Mouse (Mus musculus) limb, embryonic 13.5 days (tissue): ENCODE measurements around the gene Kctd11. TPM values are rescaled to one million over a fixed set of nuclear protein-coding genes. Genes with fewer than 3 reads are reported as not detected.
"Not testable (repeated sequence)": the region's sequence is repeated elsewhere in the genome, so short reads cannot be mapped to it uniquely, and the experiment has no call there.

Experiments used
- ATAC-seq: fragments of 200-750 bp; cut with Nextera tagmentation; 2 replicates; pipeline ENCODE4 v1.8.0; 2017; ENCODE audit warnings: low read depth, moderate number of reproducible peaks, moderate TSS enrichment; ENCODE audit not compliant: low FRiP score
- H3K27ac ChIP-seq: fragments of 300-500 bp; sonication (generic); 2 replicates; pipeline ENCODE4 v1.5.1; 2015; ENCODE audit warnings: inconsistent platforms, mild to moderate bottlenecking, moderate library complexity
- H3K27me3 ChIP-seq: fragments of 300-500 bp; sonication (generic); 2 replicates; pipeline ENCODE4 v1.6.1; 2015; ENCODE audit warnings: mild to moderate bottlenecking, inconsistent platforms
- H3K36me3 ChIP-seq: fragments of 300-500 bp; sonication (generic); 2 replicates; pipeline ENCODE4 v1.6.1; 2015; ENCODE audit warnings: inconsistent platforms, mild to moderate bottlenecking, moderate library complexity
- H3K4me1 ChIP-seq: fragments of 300-500 bp; sonication (generic); 2 replicates; pipeline ENCODE4 v1.6.1; 2015; ENCODE audit warnings: inconsistent platforms
- H3K4me2 ChIP-seq: fragments of 300-500 bp; sonication (generic); replicated peaks from 2 replicates; pipeline ENCODE4 v1.6.1; 2015; ENCODE audit warnings: inconsistent platforms, mild to moderate bottlenecking, moderate library complexity
- H3K4me3 ChIP-seq: fragments of 300-500 bp; sonication (generic); 2 replicates; pipeline ENCODE4 v1.5.1; 2015; ENCODE audit warnings: moderate library complexity, mild to moderate bottlenecking, inconsistent platforms
- H3K9ac ChIP-seq: fragments of 300-500 bp; sonication (generic); 2 replicates; pipeline ENCODE4 v1.6.1; 2015; ENCODE audit warnings: mild to moderate bottlenecking, inconsistent platforms
- H3K9me3 ChIP-seq: fragments of 300-500 bp; sonication (generic); 2 replicates; pipeline ENCODE4 v1.6.1; 2016; ENCODE audit warnings: inconsistent platforms
- WGBS: fragments of 180-500 bp; shearing (Covaris S2); methylation state at CpG from one replicate; pipeline ENCODE4 v1.1.7; 2015; 5-methylcytosine and 5-hydroxymethylcytosine counted together
- polyA plus RNA-seq: library from polyadenylated mRNA; unstranded; fragments of >200 nt; fragmentation: Nextera tagmentation; extraction: Ambion mirVana; gene quantifications from 2 replicates; pipeline ENCODE4 v1.2.1, GENCODE M21; 2015

Gene Kctd11
- polyA plus RNA-seq, 1 experiment from 2014 or later = 4.4 TPM

DNA sequence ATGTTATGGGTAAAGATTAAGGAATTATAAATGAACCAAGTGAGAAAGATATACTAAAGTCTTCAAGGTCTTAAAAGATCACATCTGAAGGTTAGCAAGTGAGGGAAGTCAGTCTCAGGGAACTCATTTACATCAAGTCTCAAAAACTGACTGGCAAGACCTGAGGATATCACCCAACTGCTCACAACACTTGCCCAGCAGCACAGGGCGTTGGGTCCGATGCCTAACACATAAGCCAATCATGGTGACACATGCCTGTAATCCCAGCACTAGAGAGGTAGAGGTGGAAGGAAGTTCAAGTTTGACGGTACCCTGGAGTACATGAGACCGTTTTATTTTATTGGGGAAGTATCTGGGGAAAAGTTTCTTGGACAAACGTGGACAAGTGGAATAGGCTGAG is 36.9 kb upstream of the Kctd11 start:
- peaks cover 52% of the 10 kb centered on the region for H3K36me3 ChIP-seq
- H3K4me3 ChIP-seq = no peak overlapping the region
- H3K4me2 ChIP-seq = no peak overlapping the region
- H3K27me3 ChIP-seq = no peaks in the 10 kb centered on the region
- ATAC-seq = no peak
- H3K27ac ChIP-seq = no peak overlapping the region
- no peaks in the 10 kb centered on the region for H3K9me3 ChIP-seq
- H3K9ac ChIP-seq = no peak overlapping the region
- H3K4me1 ChIP-seq = peaks cover 51% of the 10 kb centered on the region
- WGBS = 78% methylated on average over 5 of the region's 5 CpGs

DNA sequence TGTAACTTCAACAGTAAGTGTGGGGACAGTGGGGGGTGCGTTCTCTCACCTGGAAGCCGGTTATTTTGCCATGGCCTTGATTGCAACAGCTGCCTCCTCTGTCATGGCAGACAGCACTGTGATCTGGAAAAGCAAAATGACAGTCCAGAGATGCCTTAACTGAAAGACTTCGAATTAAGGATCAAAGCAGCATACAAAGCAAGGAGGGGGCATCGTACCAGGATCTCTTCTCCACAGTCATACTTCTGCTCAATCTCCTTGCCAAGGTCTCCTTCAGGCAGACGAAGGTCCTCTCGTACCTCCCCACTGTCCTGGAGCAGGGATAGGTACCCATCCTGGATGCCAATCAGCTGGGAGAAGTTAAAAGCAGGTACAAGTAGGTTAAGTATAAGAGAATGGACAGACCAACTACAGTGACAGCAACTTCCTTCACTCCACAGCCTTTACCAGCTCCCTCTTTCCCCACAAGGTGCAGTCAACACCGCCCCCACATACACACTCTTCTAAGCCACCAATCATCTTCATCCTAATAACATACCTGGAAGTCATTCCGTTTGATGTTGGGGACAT is 36.3 kb upstream of the Kctd11 start:
- no peak overlapping the region for H3K27ac ChIP-seq
- 84% methylated on average over 8 of the region's 8 CpGs for WGBS
- no peaks in the 10 kb centered on the region for H3K9me3 ChIP-seq
- no peak overlapping the region for H3K4me3 ChIP-seq
- H3K27me3 ChIP-seq = no peaks in the 10 kb centered on the region
- no peak overlapping the region for H3K4me2 ChIP-seq
- peaks cover 48% of the 10 kb centered on the region for H3K4me1 ChIP-seq
- peaks cover 59% of the 10 kb centered on the region for H3K36me3 ChIP-seq
- no peak overlapping the region for H3K9ac ChIP-seq
- no peak for ATAC-seq

DNA sequence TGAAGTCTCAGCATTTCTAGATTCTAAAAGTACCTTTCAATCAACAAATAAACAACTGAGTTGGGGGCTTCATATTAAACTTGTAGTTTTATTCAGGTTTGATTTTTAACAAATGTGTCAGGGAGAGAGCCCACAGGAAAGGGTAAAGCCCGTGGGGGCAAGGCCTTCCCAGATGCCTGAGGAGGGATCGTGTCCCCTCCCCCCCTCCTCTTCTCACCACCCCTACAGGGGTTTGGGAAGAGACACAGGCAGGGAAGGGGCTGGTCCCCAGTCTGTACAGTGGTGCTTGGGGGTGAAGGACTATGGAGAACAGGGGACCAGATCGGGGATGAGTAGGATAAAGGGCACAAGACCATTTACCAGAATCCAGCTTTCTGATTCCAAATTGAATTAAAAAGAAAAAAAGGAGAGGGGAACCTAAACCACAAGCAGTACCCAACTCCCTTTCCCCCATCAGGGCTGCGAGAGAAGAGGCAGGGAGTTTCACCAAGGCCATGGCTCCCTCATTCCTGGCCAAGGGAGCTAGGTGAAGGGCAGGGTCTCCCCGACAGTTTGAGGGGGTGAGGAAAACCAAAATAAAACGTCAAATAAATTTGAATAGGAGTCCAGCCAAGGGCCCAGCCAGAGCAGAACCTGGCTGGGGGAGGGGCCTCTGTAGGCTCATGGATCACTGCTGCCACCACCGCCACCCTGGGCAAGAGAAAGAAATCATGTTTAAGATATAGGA is 35.6 kb upstream of the Kctd11 start:
- not testable (repeated sequence) for ATAC-seq, H3K27me3 ChIP-seq, H3K4me3 ChIP-seq, H3K9me3 ChIP-seq, H3K27ac ChIP-seq, H3K4me2 ChIP-seq, H3K9ac ChIP-seq
- Histone ChIP-seq H3K4me1 (peaks cover 45% of the 10 kb centered on the region), H3K36me3 (peaks cover 65% of the 10 kb centered on the region)
- WGBS = 59% methylated on average over 7 of the region's 7 CpGs

DNA sequence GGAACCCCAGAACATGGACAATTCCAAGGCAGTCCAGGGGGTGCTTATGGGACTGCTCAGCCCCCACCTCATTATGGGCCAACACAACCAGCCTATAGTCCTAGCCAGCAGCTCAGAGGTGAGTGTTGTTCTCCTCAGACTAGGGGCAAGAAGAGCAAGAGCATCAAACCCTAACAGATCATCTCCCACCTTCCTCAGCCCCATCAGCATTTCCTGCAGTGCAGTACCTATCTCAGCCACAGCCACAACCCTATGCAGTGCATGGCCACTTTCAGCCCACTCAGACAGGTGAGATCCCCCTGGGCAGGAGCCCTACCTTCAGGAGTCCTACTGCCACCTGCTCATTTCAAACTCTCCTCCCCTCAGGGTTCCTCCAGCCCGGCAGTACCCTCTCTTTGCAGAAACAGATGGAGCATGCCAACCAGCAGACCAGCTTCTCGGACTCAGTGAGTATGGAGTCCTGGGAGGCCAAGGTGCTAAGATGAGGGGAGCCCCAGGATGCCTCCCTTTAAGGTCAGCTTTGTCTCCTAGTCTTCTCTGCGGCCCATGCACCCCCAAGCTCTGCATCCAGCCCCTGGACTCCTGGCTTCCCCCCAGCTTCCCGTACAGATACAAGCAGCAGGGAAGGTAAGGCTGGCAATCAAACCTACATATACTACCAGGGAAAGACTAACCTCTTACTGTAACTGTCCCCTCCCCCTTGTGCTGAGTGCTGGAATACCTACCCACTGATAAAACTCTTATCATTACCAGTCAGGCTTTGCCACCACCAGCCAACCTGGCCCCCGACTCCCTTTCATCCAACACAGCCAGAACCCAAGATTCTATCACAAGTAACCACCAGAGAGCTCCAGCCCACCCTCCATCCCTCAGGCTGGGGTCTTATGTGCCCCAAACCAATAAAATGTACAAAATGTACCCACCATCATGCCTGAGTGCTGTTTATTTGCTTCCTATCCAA is 34.7 kb upstream of the Kctd11 start:
- Histone ChIP-seq H3K4me3 (peak overlapping the region; percentile 87), H3K9ac (peak overlapping the region; percentile 3; the same call in 1 of the 2 replicates), H3K4me1 (peaks cover 45% of the 10 kb centered on the region), H3K9me3 (no peaks in the 10 kb centered on the region), H3K27me3 (no peaks in the 10 kb centered on the region), H3K4me2 (peak overlapping the region; percentile 81), H3K36me3 (peaks cover 74% of the 10 kb centered on the region), H3K27ac (no peak overlapping the region)
- WGBS = 76% methylated on average over 5 of the region's 5 CpGs
- ATAC-seq = no peak

DNA sequence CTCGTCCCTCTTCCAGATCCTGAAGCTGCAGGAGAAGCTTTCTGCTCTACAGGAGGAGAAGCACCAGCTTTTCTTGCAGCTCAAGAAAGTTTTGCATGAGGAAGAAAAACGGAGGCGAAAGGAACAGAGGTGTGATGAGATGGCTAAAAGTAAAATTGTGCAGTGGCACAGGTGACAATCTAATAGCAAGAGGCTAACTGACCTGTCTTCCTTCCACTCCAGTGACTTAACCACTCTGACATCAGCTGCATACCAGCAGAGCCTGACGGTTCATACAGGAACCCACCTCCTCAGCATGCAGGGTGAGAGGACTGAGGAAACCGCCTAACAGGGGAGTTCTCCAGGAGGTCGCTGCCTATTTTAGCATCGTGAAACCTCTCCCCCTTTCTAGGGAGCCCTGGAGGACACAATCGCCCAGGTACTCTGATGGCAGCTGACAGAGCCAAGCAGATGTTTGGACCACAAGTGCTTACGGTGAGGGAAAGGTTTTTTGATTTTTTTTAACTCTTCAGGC is 33.8 kb upstream of the Kctd11 start:
- H3K4me3 ChIP-seq = peak overlapping the region; percentile 87
- H3K9ac ChIP-seq = peak overlapping the region; percentile 92
- H3K27me3 ChIP-seq = no peaks in the 10 kb centered on the region
- H3K4me1 ChIP-seq = peaks cover 45% of the 10 kb centered on the region
- peak overlapping the region; percentile 81 for H3K4me2 ChIP-seq
- no peaks in the 10 kb centered on the region for H3K9me3 ChIP-seq
- no peak for ATAC-seq
- H3K36me3 ChIP-seq = peaks cover 84% of the 10 kb centered on the region
- no peak overlapping the region for H3K27ac ChIP-seq
- WGBS = 32% methylated on average over 9 of the region's 9 CpGs

DNA sequence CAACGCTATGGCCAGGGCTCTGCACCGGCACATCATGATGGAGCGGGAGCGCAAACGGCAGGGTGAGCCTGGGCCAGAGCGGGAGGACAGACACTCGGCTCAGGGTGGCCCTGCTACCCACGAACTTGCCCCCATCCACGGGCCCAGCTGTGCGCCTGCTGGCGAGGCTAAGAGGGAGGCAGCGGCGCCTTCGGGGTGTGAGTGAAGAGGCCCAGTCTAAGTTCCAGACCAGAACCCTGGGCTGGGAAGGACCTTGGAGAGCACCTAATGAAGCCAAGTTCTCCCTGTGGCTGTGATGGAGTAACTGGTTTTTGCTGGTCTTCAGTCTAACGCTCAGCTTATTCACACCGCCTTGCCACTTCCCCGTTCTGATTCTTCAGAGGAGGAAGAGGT is 33.2 kb upstream of the Kctd11 start:
- WGBS = under 1% methylated on average over 17 of the region's 17 CpGs
- Histone ChIP-seq H3K36me3 (peaks cover 88% of the 10 kb centered on the region), H3K4me1 (peaks cover 41% of the 10 kb centered on the region), H3K9me3 (no peaks in the 10 kb centered on the region), H3K27ac (peak overlapping the region; percentile 92), H3K9ac (peak overlapping the region; percentile 92), H3K4me3 (peak overlapping the region; percentile 87), H3K4me2 (peak overlapping the region; percentile 81), H3K27me3 (no peaks in the 10 kb centered on the region)
- ATAC-seq = no peak

DNA sequence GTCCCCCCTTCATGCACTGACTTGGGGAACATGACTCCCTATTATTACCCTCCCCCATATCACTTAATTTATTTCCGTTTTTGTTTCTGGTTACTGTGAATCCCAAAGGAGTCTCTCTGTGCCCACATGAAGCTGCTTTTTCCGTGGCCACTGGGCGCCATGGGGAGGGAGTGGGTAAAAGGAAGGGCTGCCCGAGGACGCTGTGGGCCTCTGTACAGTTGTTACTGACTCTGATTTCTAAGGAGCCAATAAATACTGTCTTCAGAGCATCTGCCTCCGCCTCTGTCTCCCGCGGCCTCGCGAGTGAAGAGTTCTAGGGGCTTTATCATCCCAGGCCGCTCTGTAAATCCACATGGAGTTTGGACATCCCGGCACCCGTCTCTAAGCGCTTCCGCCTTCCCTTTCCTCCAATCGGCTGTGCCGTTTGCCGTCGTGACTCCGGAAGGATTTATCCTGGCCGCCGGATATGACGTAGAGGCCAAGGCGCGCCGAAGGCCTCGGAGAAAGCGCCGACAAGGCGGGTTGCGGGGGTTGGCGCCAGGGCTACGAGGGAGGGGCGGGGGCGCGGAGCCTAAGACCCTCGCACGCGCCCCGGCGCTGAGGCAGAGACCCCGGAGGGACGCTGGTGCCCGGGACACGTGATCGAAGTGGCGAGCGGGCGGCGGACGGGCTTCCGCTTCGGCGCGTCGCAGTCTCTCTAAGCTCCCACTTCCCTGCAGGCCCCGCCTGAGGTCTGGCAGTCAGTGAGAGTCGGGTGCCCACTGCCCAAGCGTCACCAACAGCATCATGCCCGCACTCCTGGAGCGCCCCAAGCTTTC is 32.6 kb upstream of the Kctd11 start, which contains the start of gene Gps2:
Gene Gps2 (plus strand): TSS at position 335 of the 818 bp plus-strand sequence.
- Histone ChIP-seq H3K27me3 (no peaks in the 10 kb centered on the region), H3K4me2 (peak within 1 kb of the TSS; percentile 81), H3K4me3 (peak within 1 kb of the TSS; percentile 87), H3K9ac (peak within 1 kb of the TSS; percentile 92), H3K27ac (peak within 1 kb of the TSS; percentile 92), H3K36me3 (peaks cover 88% of the 10 kb centered on the region), H3K4me1 (peaks cover 35% of the 10 kb centered on the region), H3K9me3 (no peaks in the 10 kb centered on the region)
- ATAC-seq = peak; percentile 91
- WGBS = 2% methylated on average over 61 of the region's 61 CpGs

DNA sequence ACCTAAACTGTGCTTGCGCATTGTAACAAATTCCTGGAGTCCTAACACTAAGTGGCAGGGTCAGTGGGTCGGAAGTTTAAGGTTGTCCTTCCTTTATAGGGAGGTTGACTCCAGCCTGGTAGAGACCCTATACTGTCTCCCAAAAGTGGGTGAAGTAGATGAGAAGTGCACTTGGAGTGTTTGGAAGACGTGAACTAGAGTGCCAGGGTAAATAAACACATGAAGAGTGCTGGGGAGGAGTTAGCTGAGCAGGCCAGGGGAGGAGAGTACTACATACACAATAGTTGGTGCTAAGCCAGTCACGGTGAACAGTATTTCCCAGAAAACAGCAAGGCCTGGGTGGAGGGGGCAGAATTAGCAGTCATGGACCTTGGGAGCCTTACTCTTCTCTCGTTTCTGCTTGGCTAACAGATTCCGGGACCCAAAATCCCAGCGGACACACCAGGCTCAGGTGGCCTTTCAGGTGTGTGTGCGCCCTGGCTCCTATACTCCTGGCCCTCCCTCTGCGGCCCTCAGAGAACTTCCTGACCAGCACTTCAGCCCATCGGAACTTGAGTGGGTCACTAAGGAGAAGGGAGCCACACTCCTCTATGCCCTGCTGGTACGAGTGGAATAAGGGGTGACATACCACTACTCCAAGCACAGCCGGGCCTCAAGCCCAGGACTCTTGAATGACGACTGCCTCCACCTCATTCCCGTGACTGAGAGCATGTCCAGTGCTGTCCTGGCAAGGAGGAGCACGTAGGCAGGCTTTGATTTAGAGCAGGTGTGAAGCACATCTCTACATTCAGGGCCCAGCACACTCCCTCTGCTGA is 31.7 kb upstream of the Kctd11 start:
- H3K27me3 ChIP-seq = no peaks in the 10 kb centered on the region
- WGBS = 78% methylated on average over 15 of the region's 15 CpGs
- no peak for ATAC-seq

DNA sequence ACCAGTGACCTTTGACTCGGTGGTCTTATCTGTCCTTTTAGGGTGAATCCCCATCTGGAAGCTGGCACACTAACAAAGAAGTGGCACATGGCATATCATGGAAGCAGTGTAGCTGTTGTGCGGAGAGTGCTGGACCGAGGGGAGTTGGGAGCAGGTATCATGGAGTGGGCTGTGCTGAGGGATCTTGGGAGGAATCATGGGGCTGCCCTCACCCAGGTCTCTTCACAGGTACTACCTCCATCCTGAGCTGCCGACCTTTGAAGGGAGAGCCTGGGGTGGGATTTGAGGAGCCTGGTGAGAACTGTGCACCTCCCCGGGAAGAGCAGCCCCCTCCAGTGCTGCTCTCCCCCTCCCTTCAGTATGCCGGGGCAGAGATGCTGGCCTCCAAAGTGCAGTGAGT is 30.5 kb upstream of the Kctd11 start:
- WGBS = 98% methylated on average over 6 of the region's 6 CpGs
- Histone ChIP-seq H3K9ac (no peak overlapping the region), H3K4me3 (no peak overlapping the region), H3K36me3 (peaks cover 88% of the 10 kb centered on the region), H3K4me1 (peaks cover 27% of the 10 kb centered on the region), H3K27me3 (no peaks in the 10 kb centered on the region), H3K4me2 (no peak overlapping the region), H3K9me3 (no peaks in the 10 kb centered on the region), H3K27ac (no peak overlapping the region)
- ATAC-seq = no peak

More for the DNA sequence above, 31.7 kb upstream of the Kctd11 start:
- Histone ChIP-seq H3K4me1 (peaks cover 27% of the 10 kb centered on the region), H3K9ac (peak overlapping the region; percentile 92), H3K4me2 (peak overlapping the region; percentile 81), H3K27ac (peak overlapping the region; percentile 92; the same call in 1 of the 2 replicates), H3K9me3 (no peaks in the 10 kb centered on the region), H3K4me3 (peak overlapping the region; percentile 87), H3K36me3 (peaks cover 88% of the 10 kb centered on the region)

DNA sequence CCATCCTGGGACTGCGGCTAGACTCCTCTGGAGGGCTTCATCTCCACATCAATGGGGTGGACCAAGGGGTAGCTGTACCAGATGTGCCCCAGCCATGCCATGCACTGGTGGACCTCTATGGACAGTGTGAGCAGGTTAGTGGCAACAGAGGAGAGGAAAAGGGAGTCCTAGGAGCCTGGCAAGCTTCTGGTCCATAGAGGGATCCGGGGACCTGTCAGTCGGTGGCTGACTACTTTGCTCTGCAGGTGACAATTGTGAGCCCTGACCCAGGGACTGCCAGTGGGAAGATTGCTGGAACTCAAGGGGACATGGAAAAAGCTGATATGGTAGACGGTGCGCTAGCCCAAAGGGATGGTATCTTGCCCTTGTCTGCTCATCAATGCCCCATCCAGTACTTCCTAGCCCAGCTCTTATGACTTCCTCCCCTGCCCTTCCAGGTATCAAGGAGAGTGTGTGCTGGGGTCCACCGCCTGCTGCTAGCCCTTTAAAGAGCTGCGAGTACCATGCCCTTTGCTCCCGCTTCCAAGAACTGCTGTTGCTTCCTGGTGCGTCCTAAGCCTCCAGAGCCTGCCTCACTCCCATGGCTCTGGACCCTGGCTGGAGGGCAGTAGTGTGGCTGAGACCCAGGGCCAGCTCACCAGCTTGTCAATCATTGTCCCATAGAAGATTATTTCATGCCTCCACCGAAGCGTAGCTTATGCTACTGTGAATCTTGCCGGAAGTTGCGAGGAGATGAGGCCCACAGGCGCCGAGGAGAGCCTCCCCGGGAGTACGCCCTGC is 29.8 kb upstream of the Kctd11 start:
- Histone ChIP-seq H3K27ac (no peak overlapping the region), H3K27me3 (no peaks in the 10 kb centered on the region), H3K4me2 (no peak overlapping the region), H3K4me1 (peaks cover 22% of the 10 kb centered on the region), H3K9ac (no peak overlapping the region), H3K36me3 (peaks cover 88% of the 10 kb centered on the region), H3K9me3 (no peaks in the 10 kb centered on the region), H3K4me3 (no peak overlapping the region)
- 91% methylated on average over 17 of the region's 17 CpGs for WGBS
- ATAC-seq = no peak
